18 mouse cellular contexts compared by ENCODE assay signal in genomic region chr16:5370496-5370895, GRCm38 (mm10).
DNase-seq lines count a peak whose midpoint lies in the region; ATAC-seq and TF ChIP-seq lines count a peak whose summit lies in the region.
"Had no signal": no experiment of that assay in that cellular context is flagged by ENCODE, and none has a peak within 500 bp of the region (broad histone marks: within the 10 kb centered on the region; RNA-seq: fewer than 3 reads in every experiment).

No protein-coding gene starts in this region.

- no peak overlapping the region for H3K9ac ChIP-seq in lung, postnatal 0 days (replicated peaks; ENCODE audit: low read depth)
- H3K9ac ChIP-seq: embryonic facial prominence, embryonic 13.5 days; heart, embryonic 13.5 days; liver, embryonic 13.5 days; midbrain, embryonic 12.5 days had no signal

- TF ChIP-seq POLR2A in lung, adult 2 months (IDR thresholded peaks at IDR 0.05; ENCODE audit: borderline replicate concordance, extremely low read depth, low read depth, low read length), result no peak

- no peak overlapping the region for H3K4me3 ChIP-seq in lung, postnatal 0 days (ENCODE audit: low read depth, low read length)
- no peak overlapping the region for H3K4me3 ChIP-seq in lung, adult 2 months (replicated peaks; ENCODE audit: extremely low read depth, low read depth, low read length)
- H3K4me3 ChIP-seq: embryonic facial prominence, embryonic 13.5 days; heart, embryonic 13.5 days; liver, embryonic 13.5 days; midbrain, embryonic 12.5 days had no signal

- peak; percentile 25 for TF ChIP-seq CTCF in lung, postnatal 0 days (IDR thresholded peaks at IDR 0.05)
- TF ChIP-seq CTCF in lung, adult 2 months (IDR thresholded peaks at IDR 0.05; ENCODE audit: insufficient read depth, low read length), result no peak

- H3K27ac ChIP-seq in lung, postnatal 0 days (ENCODE audit: low read length), result no peak overlapping the region
- H3K27ac ChIP-seq: embryonic facial prominence, embryonic 13.5 days; heart, embryonic 13.5 days; liver, embryonic 13.5 days; midbrain, embryonic 12.5 days had no signal

- no peak overlapping the region for H3K4me2 ChIP-seq in lung, postnatal 0 days (replicated peaks; ENCODE audit: low read depth, low read length)
- H3K4me2 ChIP-seq: embryonic facial prominence, embryonic 13.5 days; heart, embryonic 13.5 days; liver, embryonic 13.5 days; midbrain, embryonic 12.5 days had no signal

- H3K4me1 ChIP-seq in lung, postnatal 0 days (ENCODE audit: insufficient read depth, low read depth, low read length), result no peaks in the 10 kb centered on the region
- H3K4me1 ChIP-seq in lung, adult 2 months (ENCODE audit: control insufficient read depth, insufficient read depth, low read length), result no peaks in the 10 kb centered on the region
- H3K4me1 ChIP-seq: liver, embryonic 13.5 days had no signal

- DNase-seq in heart, adult 11 months, result peak; percentile 75
- no peak for DNase-seq in heart, adult 18-20 months
- DNase-seq in lung, postnatal 0 days (ENCODE audit: low spot score), result no peak
- no peak for DNase-seq in lung, postnatal 25 days (ENCODE audit: low spot score)
- DNase-seq in ES-CJ7 (ENCODE audit: low read depth, low spot score), result peak; percentile 20
- DNase-seq in naive thymus-derived CD4-positive, alpha-beta T cell, adult 2 months (ENCODE audit: low read depth), result peak; percentile 35
- no peak for DNase-seq in cerebellum, postnatal 4 days (ENCODE audit: low spot score in 2 of 2)
- DNase-seq in lung, adult 2 months, result no peak
- DNase-seq: cerebellum, postnatal 36 days; gastrocnemius, postnatal 14 days; kidney, postnatal 25 days; left cerebral cortex, postnatal 4 days; liver, embryonic 13.5 days; lung, postnatal 36 days had no signal

- ATAC-seq in lung, postnatal 0 days, result no peak
- ATAC-seq: intestine, embryonic 16.5 days had no signal

- TF ChIP-seq EP300 in lung, postnatal 0 days (IDR thresholded peaks at IDR 0.05), result no peak

- H3K9me3 ChIP-seq in lung, postnatal 0 days (ENCODE audit: low read length), result no peaks in the 10 kb centered on the region
- H3K9me3 ChIP-seq: embryonic facial prominence, embryonic 13.5 days; heart, embryonic 13.5 days; liver, embryonic 13.5 days; midbrain, embryonic 12.5 days had no signal

- H3K36me3 ChIP-seq in lung, postnatal 0 days (ENCODE audit: insufficient read depth, low read length), result no peaks in the 10 kb centered on the region
- H3K36me3 ChIP-seq: embryonic facial prominence, embryonic 13.5 days; heart, embryonic 13.5 days; liver, embryonic 13.5 days; midbrain, embryonic 12.5 days had no signal

- no peaks in the 10 kb centered on the region for H3K27me3 ChIP-seq in lung, postnatal 0 days (replicated peaks; ENCODE audit: insufficient read depth, low read length)
- H3K27me3 ChIP-seq: embryonic facial prominence, embryonic 13.5 days; heart, embryonic 13.5 days; liver, embryonic 13.5 days; midbrain, embryonic 12.5 days had no signal

Comparison
In these comparisons a context has a peak if more than half of its experiments do, and no peak if none do; other contexts are left out.
1. DNase-seq: peak in heart, adult 11 months (single experiment), ES-CJ7 (single experiment) and naive thymus-derived CD4-positive, alpha-beta T cell, adult 2 months (single experiment); none in heart, adult 18-20 months (0 of 2), lung, postnatal 0 days (single experiment), lung, postnatal 25 days (single experiment), cerebellum, postnatal 4 days (0 of 2) and lung, adult 2 months (single experiment).